Mouse (Mus musculus): ENCODE results near the gene Zfp518b.

The Zfp518b gene

GRCm38 (mm10) chr5:38632463-38633449, 51.9 kb downstream of the Zfp518b start:
- peak; percentile 58 for DNase-seq

DNA sequence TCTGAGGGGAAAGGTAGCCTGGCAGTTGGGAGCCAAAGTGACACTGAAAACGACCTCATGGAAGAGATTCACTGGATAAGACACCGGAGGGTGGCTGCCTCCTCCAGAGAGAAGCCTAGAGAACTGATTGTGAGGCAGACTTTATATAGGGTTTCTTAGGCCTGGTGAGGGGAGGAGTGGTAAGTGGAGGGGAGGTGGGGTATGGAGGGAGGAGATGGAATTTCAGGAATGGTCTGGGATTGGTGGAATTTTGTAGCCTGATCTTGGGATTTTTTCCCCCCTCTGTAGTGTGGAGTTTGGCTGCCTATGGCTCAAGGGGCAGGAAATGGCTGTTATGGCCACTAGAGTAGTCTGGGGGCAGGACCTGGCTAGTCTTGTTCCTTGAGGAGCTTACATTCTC, 56.6 kb downstream of the Zfp518b start:
- DNase-seq = no peak

- no peak for DNase-seq
Observed at GRCm38 (mm10) chr5:38626883-38627282, 57.7 kb downstream of the Zfp518b start.

GRCm38 (mm10) chr5:38620783-38621182, 63.8 kb downstream of the Zfp518b start:
- DNase-seq = peak; percentile 15

GRCm38 (mm10) chr5:38618908-38619307, 65.7 kb downstream of the Zfp518b start:
- no peak for DNase-seq
